Mouse (Mus musculus): Measurements from ENCODE around the gene S100z. TPM values are rescaled to one million over a fixed set of nuclear protein-coding genes. Genes with fewer than 3 reads are reported as not detected.

S100z gene
- polyA plus RNA-seq, 1 experiment from 2014 or later = not detected

- Histone ChIP-seq H3K27me3 (ENCODE audit: insufficient read depth, low read length) (no peaks in the 10 kb centered on the region), H3K9me3 (replicated peaks; ENCODE audit: low read length) (no peaks in the 10 kb centered on the region), H3K4me2 (ENCODE audit: low read length) (no peak overlapping the region), H3K9ac (ENCODE audit: low read depth, low read length) (no peak overlapping the region), H3K4me3 (replicated peaks; ENCODE audit: low read depth, low read length) (no peak overlapping the region), H3K36me3 (ENCODE audit: insufficient read depth, low read length) (no peaks in the 10 kb centered on the region), H3K4me1 (replicated peaks; ENCODE audit: insufficient read depth, low read length) (no peaks in the 10 kb centered on the region), H3K27ac (no peak overlapping the region)
- DNase-seq (ENCODE audit: low spot score) (no peak), ATAC-seq (replicated peaks; ENCODE audit: low FRiP score, low read depth) (no peak)
- 83% methylated on average over 9 of the region's 9 CpGs for WGBS
- TF ChIP-seq CTCF (IDR thresholded peaks at IDR 0.05; ENCODE audit: low read depth) = no peak
These were observed 27.8 kb downstream of the S100z start for GRCm38 (mm10) chr13:95450636-95451210.

- Histone ChIP-seq H3K4me2 (ENCODE audit: low read length) (no peak overlapping the region), H3K4me1 (replicated peaks; ENCODE audit: insufficient read depth, low read length) (no peaks in the 10 kb centered on the region), H3K9me3 (replicated peaks; ENCODE audit: low read length) (no peaks in the 10 kb centered on the region), H3K4me3 (replicated peaks; ENCODE audit: low read depth, low read length) (no peak overlapping the region), H3K9ac (ENCODE audit: low read depth, low read length) (no peak overlapping the region), H3K27ac (no peak overlapping the region), H3K36me3 (ENCODE audit: insufficient read depth, low read length) (no peaks in the 10 kb centered on the region), H3K27me3 (ENCODE audit: insufficient read depth, low read length) (0 out of 2 replicates have a peak, but pooled peaks cover 1% of the 10 kb centered on the region)
- 67% methylated on average over 3 of the region's 3 CpGs for WGBS
- TF ChIP-seq CTCF (IDR thresholded peaks at IDR 0.05; ENCODE audit: low read depth) = no peak
- no peak for DNase-seq (ENCODE audit: low spot score)
- ATAC-seq (replicated peaks; ENCODE audit: low FRiP score, low read depth) = no peak
These were observed 28.8 kb downstream of the S100z start for GRCm38 (mm10) chr13:95449730-95450129.

- Histone ChIP-seq H3K9me3 (replicated peaks; ENCODE audit: low read length) (no peaks in the 10 kb centered on the region), H3K4me2 (ENCODE audit: low read length) (peak within 1 kb of the TSS; percentile 81), H3K4me1 (replicated peaks; ENCODE audit: insufficient read depth, low read length) (peaks cover 11% of the 10 kb centered on the region; the same call in 1 of the 2 replicates), H3K27ac (no peak within 1 kb of the TSS), H3K4me3 (replicated peaks; ENCODE audit: low read depth, low read length) (peak within 1 kb of the TSS; percentile 36), H3K9ac (ENCODE audit: low read depth, low read length) (0 out of 2 replicates have a peak within 1 kb of the TSS, but pooled peaks have one; percentile 38), H3K36me3 (ENCODE audit: insufficient read depth, low read length) (no peaks in the 10 kb centered on the region), H3K27me3 (ENCODE audit: insufficient read depth, low read length) (peaks cover 9% of the 10 kb centered on the region; the same call in 1 of the 2 replicates)
- DNase-seq (ENCODE audit: low spot score) (no peak), ATAC-seq (replicated peaks; ENCODE audit: low FRiP score, low read depth) (no peak)
- 62% methylated on average over 11 of the region's 11 CpGs for WGBS
- no peak for TF ChIP-seq CTCF (IDR thresholded peaks at IDR 0.05; ENCODE audit: low read depth)
These were observed 33.7 kb downstream of the S100z start, which contains the start of gene Crhbp for GRCm38 (mm10) chr13:95444824-95445223. Gene Crhbp, minus strand, starts transcription at chr13:95444924.

GRCm38 (mm10) chr13:95444291-95444690, 34.2 kb downstream of the S100z start:
- no peak for ATAC-seq (replicated peaks; ENCODE audit: low FRiP score, low read depth)
- no peak for TF ChIP-seq CTCF (IDR thresholded peaks at IDR 0.05; ENCODE audit: low read depth)
- Histone ChIP-seq H3K9ac (ENCODE audit: low read depth, low read length) (no peak overlapping the region), H3K36me3 (ENCODE audit: insufficient read depth, low read length) (no peaks in the 10 kb centered on the region), H3K27me3 (ENCODE audit: insufficient read depth, low read length) (peaks cover 9% of the 10 kb centered on the region; the same call in 1 of the 2 replicates), H3K4me2 (ENCODE audit: low read length) (peak overlapping the region; percentile 81), H3K27ac (no peak overlapping the region), H3K4me1 (replicated peaks; ENCODE audit: insufficient read depth, low read length) (peaks cover 11% of the 10 kb centered on the region; the same call in 1 of the 2 replicates), H3K4me3 (replicated peaks; ENCODE audit: low read depth, low read length) (peak overlapping the region; percentile 36; the same call in 1 of the 2 replicates), H3K9me3 (replicated peaks; ENCODE audit: low read length) (no peaks in the 10 kb centered on the region)
- WGBS = 15% methylated on average over 7 of the region's 7 CpGs
- no peak for DNase-seq (ENCODE audit: low spot score)

GRCm38 (mm10) chr13:95443376-95444233, 34.9 kb downstream of the S100z start:
- DNase-seq (ENCODE audit: low spot score) (peak; percentile 76), ATAC-seq (replicated peaks; ENCODE audit: low FRiP score, low read depth) (peak; percentile 43; the same call in 1 of the 2 replicates)
- Histone ChIP-seq H3K9me3 (replicated peaks; ENCODE audit: low read length) (no peaks in the 10 kb centered on the region), H3K4me3 (replicated peaks; ENCODE audit: low read depth, low read length) (peak overlapping the region; percentile 36), H3K4me2 (ENCODE audit: low read length) (peak overlapping the region; percentile 81), H3K36me3 (ENCODE audit: insufficient read depth, low read length) (no peaks in the 10 kb centered on the region), H3K27ac (no peak overlapping the region), H3K9ac (ENCODE audit: low read depth, low read length) (0 out of 2 replicates have a peak overlapping the region, but pooled peaks have one; percentile 38), H3K4me1 (replicated peaks; ENCODE audit: insufficient read depth, low read length) (peaks cover 11% of the 10 kb centered on the region; the same call in 1 of the 2 replicates), H3K27me3 (ENCODE audit: insufficient read depth, low read length) (peaks cover 9% of the 10 kb centered on the region; the same call in 1 of the 2 replicates)
- WGBS = 1% methylated on average over 46 of the region's 46 CpGs
- TF ChIP-seq CTCF (IDR thresholded peaks at IDR 0.05; ENCODE audit: low read depth) = peak; percentile 55

GRCm38 (mm10) chr13:95442901-95443300, 35.6 kb downstream of the S100z start:
- ATAC-seq (replicated peaks; ENCODE audit: low FRiP score, low read depth) = no peak
- H3K27me3 ChIP-seq (ENCODE audit: insufficient read depth, low read length) = peaks cover 9% of the 10 kb centered on the region; the same call in 1 of the 2 replicates

More at GRCm38 (mm10) chr13:95442901-95443300, 35.6 kb downstream of the S100z start:
- WGBS = 16% methylated on average over 4 of the region's 4 CpGs
- Histone ChIP-seq H3K9ac (ENCODE audit: low read depth, low read length) (no peak overlapping the region), H3K27ac (no peak overlapping the region), H3K4me3 (replicated peaks; ENCODE audit: low read depth, low read length) (no peak overlapping the region), H3K4me2 (ENCODE audit: low read length) (peak overlapping the region; percentile 81; the same call in 1 of the 2 replicates), H3K4me1 (replicated peaks; ENCODE audit: insufficient read depth, low read length) (peaks cover 11% of the 10 kb centered on the region; the same call in 1 of the 2 replicates), H3K36me3 (ENCODE audit: insufficient read depth, low read length) (no peaks in the 10 kb centered on the region), H3K9me3 (replicated peaks; ENCODE audit: low read length) (no peaks in the 10 kb centered on the region)
- no peak for TF ChIP-seq CTCF (IDR thresholded peaks at IDR 0.05; ENCODE audit: low read depth)
- no peak for DNase-seq (ENCODE audit: low spot score)

Data from kidney, postnatal 0 days (tissue).